Mouse (Mus musculus): Measurements from ENCODE around the gene Arpc3. TPM values are rescaled to one million over a fixed set of nuclear protein-coding genes. Genes with fewer than 3 reads are reported as not detected.
"Not testable (repeated sequence)": the region's sequence is repeated elsewhere in the genome, so short reads cannot be mapped to it uniquely, and the experiment has no call there.

The Arpc3 gene
- polyA plus RNA-seq, 1 experiment, result 780 TPM

GRCm38 (mm10) chr5:122449946-122450345, 58.3 kb downstream of the Arpc3 start:
- Histone ChIP-seq H3K4me1 (ENCODE audit: control insufficient read depth, insufficient read depth, low read length) (no peaks in the 10 kb centered on the region), H3K4me3 (ENCODE audit: insufficient read depth, low read length) (no peak overlapping the region), H3K27ac (ENCODE audit: insufficient read depth, low read depth, low read length) (no peak overlapping the region)
- TF ChIP-seq CTCF (IDR thresholded peaks at IDR 0.05; ENCODE audit: low read depth, low read length) (no peak), POLR2A (IDR thresholded peaks at IDR 0.05; ENCODE audit: borderline replicate concordance, low read depth, low read length) (no peak)

DNA sequence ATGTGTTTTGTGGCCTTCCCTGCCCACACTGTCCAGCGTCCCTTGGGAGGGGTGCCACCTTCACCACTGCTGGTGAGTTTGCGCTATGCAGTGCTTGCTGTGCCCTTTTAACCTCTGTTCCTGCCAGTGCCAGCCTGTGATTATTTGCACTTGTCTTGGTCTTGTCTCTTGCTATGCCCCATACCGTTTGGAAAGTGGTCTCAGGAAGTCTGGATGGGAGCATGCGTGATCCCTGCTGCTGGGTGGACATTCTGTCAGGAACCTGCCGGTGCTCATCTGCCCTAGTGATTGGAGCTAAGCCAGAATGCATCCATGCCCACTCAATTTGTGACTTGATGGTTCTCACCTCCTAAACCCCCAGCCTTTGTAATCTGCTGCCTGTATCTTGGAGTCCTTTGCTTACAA, 59.2 kb downstream of the Arpc3 start:
- Histone ChIP-seq H3K4me3 (ENCODE audit: insufficient read depth, low read length) (no peak overlapping the region), H3K4me1 (ENCODE audit: control insufficient read depth, insufficient read depth, low read length) (no peaks in the 10 kb centered on the region), H3K27ac (ENCODE audit: insufficient read depth, low read depth, low read length) (no peak overlapping the region)
- TF ChIP-seq POLR2A (IDR thresholded peaks at IDR 0.05; ENCODE audit: borderline replicate concordance, low read depth, low read length) (no peak), CTCF (IDR thresholded peaks at IDR 0.05; ENCODE audit: low read depth, low read length) (no peak)

DNA sequence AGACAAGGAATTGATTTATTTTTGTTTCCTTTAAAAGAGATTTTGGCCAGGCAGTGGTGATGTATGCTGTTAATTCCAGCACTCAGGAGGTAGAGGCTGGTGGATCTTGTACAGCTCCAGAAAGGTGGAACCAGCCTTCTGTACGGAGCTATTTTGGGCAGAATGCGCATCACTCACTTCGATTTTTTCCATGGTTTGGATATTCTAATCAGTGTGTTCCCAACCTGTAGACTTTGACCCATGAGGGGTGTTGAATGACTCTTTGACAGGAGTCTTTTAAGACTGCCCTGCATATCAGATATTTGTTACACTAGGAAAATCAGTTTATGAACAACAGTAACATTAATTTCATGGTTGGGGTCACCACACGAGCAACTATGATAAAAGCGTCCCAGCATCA, 59.6 kb downstream of the Arpc3 start:
- no peaks in the 10 kb centered on the region for H3K4me1 ChIP-seq (ENCODE audit: control insufficient read depth, insufficient read depth, low read length)
- no peak for TF ChIP-seq CTCF (IDR thresholded peaks at IDR 0.05; ENCODE audit: low read depth, low read length)
- TF ChIP-seq POLR2A (IDR thresholded peaks at IDR 0.05; ENCODE audit: borderline replicate concordance, low read depth, low read length), result no peak
- no peak overlapping the region for H3K4me3 ChIP-seq (ENCODE audit: insufficient read depth, low read length)
- H3K27ac ChIP-seq (ENCODE audit: insufficient read depth, low read depth, low read length), result no peak overlapping the region

DNA sequence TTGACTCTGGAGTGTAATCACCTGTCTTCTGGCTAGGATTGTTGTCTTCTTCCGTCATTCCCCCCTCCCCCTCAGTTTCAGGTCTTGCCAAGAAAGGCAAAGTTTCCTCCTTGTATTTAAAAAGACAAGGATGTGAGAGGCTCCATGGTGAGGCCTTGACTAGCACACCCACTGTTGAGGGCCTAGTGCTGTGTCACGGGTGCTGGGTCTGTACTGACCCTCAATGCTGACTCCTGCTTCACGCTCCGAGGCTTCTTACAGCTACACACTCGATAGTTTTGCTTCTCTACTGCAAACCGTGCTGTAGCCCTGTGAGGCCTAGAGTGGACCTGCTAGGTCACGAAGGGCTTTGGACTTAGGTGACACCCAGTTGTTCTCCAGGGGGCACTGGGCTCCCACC, 60.5 kb downstream of the Arpc3 start:
- Histone ChIP-seq H3K4me1 (ENCODE audit: control insufficient read depth, insufficient read depth, low read length) (no peaks in the 10 kb centered on the region), H3K27ac (ENCODE audit: insufficient read depth, low read depth, low read length) (no peak overlapping the region), H3K4me3 (ENCODE audit: insufficient read depth, low read length) (no peak overlapping the region)
- TF ChIP-seq CTCF (IDR thresholded peaks at IDR 0.05; ENCODE audit: low read depth, low read length) (no peak), POLR2A (IDR thresholded peaks at IDR 0.05; ENCODE audit: borderline replicate concordance, low read depth, low read length) (no peak)

DNA sequence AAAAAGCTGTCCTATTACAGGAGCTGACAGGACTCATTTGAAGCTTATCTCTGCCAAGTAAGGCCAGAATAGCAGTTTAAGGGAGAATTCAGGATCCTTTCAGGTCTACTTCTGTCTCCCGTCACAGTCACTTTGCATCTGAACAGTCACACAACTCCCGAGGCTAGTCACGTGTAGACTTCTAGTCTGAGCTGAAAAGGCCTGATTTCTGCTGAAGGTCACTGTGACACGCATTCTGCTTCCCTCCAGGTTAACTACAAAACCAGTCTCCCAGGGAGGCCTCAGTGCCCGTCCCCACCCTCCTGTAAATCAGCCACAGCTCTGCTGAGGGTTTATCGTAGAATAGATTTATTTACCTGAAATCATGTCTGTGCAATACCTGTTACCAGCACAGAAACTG, 61.5 kb downstream of the Arpc3 start:
- TF ChIP-seq POLR2A (IDR thresholded peaks at IDR 0.05; ENCODE audit: borderline replicate concordance, low read depth, low read length), result no peak
- no peak for TF ChIP-seq CTCF (IDR thresholded peaks at IDR 0.05; ENCODE audit: low read depth, low read length)
- Histone ChIP-seq H3K4me3 (ENCODE audit: insufficient read depth, low read length) (no peak overlapping the region), H3K4me1 (ENCODE audit: control insufficient read depth, insufficient read depth, low read length) (no peaks in the 10 kb centered on the region), H3K27ac (ENCODE audit: insufficient read depth, low read depth, low read length) (no peak overlapping the region)

GRCm38 (mm10) chr5:122454442-122454841, 62.8 kb downstream of the Arpc3 start:
- TF ChIP-seq POLR2A (IDR thresholded peaks at IDR 0.05; ENCODE audit: borderline replicate concordance, low read depth, low read length), result no peak

DNA sequence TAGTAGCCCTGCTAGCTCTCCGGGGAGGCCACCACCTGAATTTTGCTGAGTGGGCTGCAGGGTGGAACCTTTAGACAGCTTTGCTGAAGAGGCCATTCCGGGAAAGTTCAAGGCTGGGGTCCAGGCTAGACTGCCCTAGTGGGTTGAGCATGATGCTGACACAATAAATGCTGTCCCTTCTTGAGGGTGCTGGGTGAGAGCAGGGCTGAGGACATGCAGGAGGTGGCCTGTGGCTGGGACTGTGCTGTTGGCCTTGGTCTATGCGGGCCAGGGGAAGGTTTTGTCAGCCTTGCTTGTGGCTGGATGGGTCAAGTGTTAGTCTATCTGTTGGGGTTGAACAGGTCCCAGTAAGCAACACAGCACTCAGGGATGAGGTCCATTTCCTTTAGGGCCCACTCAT, 63.2 kb downstream of the Arpc3 start:
- Histone ChIP-seq H3K4me3 (ENCODE audit: insufficient read depth, low read length) (no peak overlapping the region), H3K4me1 (ENCODE audit: control insufficient read depth, insufficient read depth, low read length) (no peaks in the 10 kb centered on the region), H3K27ac (ENCODE audit: insufficient read depth, low read depth, low read length) (no peak overlapping the region)
- no peak for TF ChIP-seq CTCF (IDR thresholded peaks at IDR 0.05; ENCODE audit: low read depth, low read length)
- TF ChIP-seq POLR2A (IDR thresholded peaks at IDR 0.05; ENCODE audit: borderline replicate concordance, low read depth, low read length), result no peak

More at GRCm38 (mm10) chr5:122454442-122454841, 62.8 kb downstream of the Arpc3 start:
- no peaks in the 10 kb centered on the region for H3K4me1 ChIP-seq (ENCODE audit: control insufficient read depth, insufficient read depth, low read length)
- H3K27ac ChIP-seq (ENCODE audit: insufficient read depth, low read depth, low read length), result no peak overlapping the region
- no peak overlapping the region for H3K4me3 ChIP-seq (ENCODE audit: insufficient read depth, low read length)

DNA sequence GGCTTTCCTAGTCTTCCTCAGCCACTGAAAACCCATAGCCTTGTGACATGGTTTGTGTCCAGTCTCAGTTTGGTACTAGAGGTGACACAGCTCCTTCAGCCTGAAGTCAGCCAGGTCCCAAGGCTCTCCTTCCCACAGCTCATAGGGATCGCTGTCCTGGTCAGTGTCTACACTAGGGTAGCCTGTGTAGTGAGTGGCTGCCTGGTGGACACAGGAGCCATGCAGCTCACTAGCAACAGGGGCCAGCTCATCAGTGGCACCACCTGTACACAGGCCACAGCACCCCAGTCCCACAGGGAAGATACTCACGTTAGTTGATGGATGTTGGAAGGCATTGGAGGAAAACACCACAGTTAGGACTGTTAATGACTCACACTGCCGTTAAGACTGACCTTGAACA, 63.9 kb downstream of the Arpc3 start:
- TF ChIP-seq POLR2A (IDR thresholded peaks at IDR 0.05; ENCODE audit: borderline replicate concordance, low read depth, low read length), result no peak
- no peak for TF ChIP-seq CTCF (IDR thresholded peaks at IDR 0.05; ENCODE audit: low read depth, low read length)
- Histone ChIP-seq H3K4me1 (ENCODE audit: control insufficient read depth, insufficient read depth, low read length) (no peaks in the 10 kb centered on the region), H3K27ac (ENCODE audit: insufficient read depth, low read depth, low read length) (no peak overlapping the region), H3K4me3 (ENCODE audit: insufficient read depth, low read length) (no peak overlapping the region)

GRCm38 (mm10) chr5:122457054-122457453, 65.4 kb downstream of the Arpc3 start:
- not testable (repeated sequence) for H3K4me3 ChIP-seq (ENCODE audit: insufficient read depth, low read length); H3K27ac ChIP-seq (ENCODE audit: insufficient read depth, low read depth, low read length); H3K4me1 ChIP-seq (ENCODE audit: control insufficient read depth, insufficient read depth, low read length)

DNA sequence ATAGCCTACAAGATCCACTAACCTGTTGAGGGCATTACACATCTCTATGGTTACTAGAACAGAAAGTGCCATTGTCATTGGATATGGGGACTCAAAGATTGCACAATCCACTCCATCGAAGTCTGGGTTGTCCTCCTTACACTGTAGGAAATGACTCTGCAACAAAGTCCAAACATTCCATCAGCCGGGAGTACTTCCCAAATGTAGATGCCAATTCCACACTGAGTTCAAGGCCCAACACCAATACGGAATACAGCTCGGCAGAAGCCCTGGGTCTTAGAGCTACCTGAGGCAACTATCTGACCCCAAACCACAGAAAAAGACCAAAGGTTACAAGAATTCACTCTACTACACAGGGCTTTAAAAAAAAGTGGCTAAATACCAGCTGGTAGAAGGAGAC, 66.4 kb downstream of the Arpc3 start:
- TF ChIP-seq CTCF (IDR thresholded peaks at IDR 0.05; ENCODE audit: low read depth, low read length) (no peak), POLR2A (IDR thresholded peaks at IDR 0.05; ENCODE audit: borderline replicate concordance, low read depth, low read length) (no peak)
- H3K4me3 ChIP-seq (ENCODE audit: insufficient read depth, low read length), result no peak overlapping the region
- H3K4me1 ChIP-seq (ENCODE audit: control insufficient read depth, insufficient read depth, low read length), result no peaks in the 10 kb centered on the region
- H3K27ac ChIP-seq (ENCODE audit: insufficient read depth, low read depth, low read length), result no peak overlapping the region

DNA sequence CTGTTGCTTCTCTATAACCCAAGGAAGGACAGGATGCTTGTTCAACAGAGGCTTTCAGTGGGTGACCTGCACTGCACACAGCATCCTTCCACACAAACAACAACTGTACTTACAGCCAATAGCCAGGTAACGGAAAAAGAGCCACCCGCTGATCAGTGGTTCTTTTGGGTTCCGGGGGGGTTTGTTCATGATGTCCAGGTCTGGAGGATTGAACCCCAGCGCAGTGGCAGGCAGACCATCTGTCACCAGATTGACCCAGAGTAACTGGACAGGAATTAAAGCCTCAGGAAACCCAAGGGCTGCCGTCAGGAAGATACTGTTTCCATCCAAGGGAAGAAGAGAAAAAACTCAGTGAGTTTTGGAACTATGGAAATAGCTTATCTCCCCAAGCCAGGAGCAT, 67.7 kb downstream of the Arpc3 start:
- Histone ChIP-seq H3K4me3 (ENCODE audit: insufficient read depth, low read length) (no peak overlapping the region), H3K27ac (ENCODE audit: insufficient read depth, low read depth, low read length) (no peak overlapping the region), H3K4me1 (ENCODE audit: control insufficient read depth, insufficient read depth, low read length) (no peaks in the 10 kb centered on the region)
- TF ChIP-seq CTCF (IDR thresholded peaks at IDR 0.05; ENCODE audit: low read depth, low read length) (no peak), POLR2A (IDR thresholded peaks at IDR 0.05; ENCODE audit: borderline replicate concordance, low read depth, low read length) (no peak)
